Mouse (Mus musculus): ENCODE results near the gene Btf3. TPM values are rescaled to one million over a fixed set of nuclear protein-coding genes. Genes with fewer than 3 reads are reported as not detected.

Btf3 gene
- polyA plus RNA-seq, 1 experiment from 2014 or later: 445 TPM

DNA sequence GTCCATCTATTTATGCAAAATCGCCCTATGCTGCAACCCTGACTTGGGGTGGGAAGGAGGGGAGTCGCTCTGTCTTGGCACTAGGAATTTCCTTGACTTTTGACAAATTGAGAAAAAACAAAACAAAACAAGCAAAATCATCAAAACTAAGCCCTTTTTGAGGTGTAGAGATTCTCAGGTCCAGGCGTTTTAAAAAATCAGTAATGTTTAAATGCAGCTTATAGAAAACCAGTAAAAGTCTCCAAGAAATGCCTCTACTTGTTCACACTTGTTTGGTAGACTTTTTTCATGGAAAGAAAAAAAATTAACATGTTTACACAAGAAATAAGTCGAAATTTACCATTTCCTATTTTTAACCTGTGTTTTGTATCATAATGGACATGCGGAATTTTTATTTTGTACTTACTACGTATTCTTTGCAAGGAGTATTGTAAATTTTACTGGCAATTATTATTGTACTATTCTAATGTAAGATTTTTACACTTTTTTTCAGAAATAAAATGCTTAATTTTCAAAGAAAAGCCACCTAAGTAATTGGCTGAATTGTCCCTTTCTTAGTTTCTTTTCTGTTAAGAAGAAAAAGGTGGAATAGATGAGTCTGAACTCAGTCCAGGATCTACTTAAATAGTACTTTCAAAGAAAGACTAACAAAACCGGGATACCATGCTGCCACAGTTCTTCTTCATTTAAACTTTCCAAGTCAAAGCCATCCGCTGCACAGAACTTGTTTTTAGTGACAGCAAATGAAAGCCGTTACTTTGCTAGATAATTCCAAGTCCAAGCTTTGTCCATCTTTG, 39.6 kb upstream of the Btf3 start:
- peak overlapping the region; percentile 57; the same call in 1 of the 2 replicates for H3K4me2 ChIP-seq
- H3K9ac ChIP-seq: no peak overlapping the region
- no peak overlapping the region for H3K27ac ChIP-seq
- H3K36me3 ChIP-seq (replicated peaks): no peaks in the 10 kb centered on the region
- H3K4me1 ChIP-seq: peaks cover 27% of the 10 kb centered on the region
- WGBS: 5% methylated on average over 9 of the region's 9 CpGs
- H3K4me3 ChIP-seq: peak overlapping the region; percentile 37
- H3K9me3 ChIP-seq: no peaks in the 10 kb centered on the region
- ATAC-seq (replicated peaks): no peak
- H3K27me3 ChIP-seq (replicated peaks): peaks cover 71% of the 10 kb centered on the region

DNA sequence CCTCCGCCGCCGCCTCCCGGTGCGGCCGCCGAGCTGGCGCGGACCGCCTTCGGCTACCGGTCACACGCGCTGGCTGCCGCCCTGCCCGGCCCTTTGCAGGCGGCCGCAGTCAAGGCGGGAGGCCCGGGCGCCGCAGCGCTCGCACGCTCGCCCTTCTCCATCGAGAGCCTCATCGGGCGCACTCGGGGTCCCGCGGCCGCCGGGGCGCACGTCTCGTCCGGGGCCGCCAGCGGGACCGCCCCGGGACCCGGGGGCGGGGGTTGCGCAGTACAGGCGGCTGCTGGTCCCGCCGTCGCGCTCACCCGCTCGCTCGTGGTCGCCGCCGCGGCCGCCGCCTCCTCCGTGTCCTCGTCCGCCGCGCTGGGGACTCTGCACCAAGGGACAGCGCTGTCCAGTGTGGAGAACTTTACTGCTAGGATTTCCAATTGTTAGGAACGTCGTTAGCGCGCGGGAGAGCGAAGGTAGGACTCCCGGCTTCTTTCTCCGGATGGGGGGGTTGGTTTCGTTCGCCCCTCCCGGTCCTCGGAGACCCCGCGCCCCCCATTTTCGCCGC, 38.8 kb upstream of the Btf3 start:
- Histone ChIP-seq H3K9me3 (no peaks in the 10 kb centered on the region), H3K4me1 (peaks cover 27% of the 10 kb centered on the region), H3K4me3 (peak overlapping the region; percentile 37), H3K4me2 (peak overlapping the region; percentile 57), H3K9ac (no peak overlapping the region; the same call in 1 of the 2 replicates), H3K27me3 (replicated peaks) (peaks cover 71% of the 10 kb centered on the region), H3K27ac (no peak overlapping the region), H3K36me3 (replicated peaks) (no peaks in the 10 kb centered on the region)
- no peak; the same call in 1 of the 2 replicates for ATAC-seq (replicated peaks)
- WGBS: under 1% methylated on average over 77 of the region's 81 CpGs

DNA sequence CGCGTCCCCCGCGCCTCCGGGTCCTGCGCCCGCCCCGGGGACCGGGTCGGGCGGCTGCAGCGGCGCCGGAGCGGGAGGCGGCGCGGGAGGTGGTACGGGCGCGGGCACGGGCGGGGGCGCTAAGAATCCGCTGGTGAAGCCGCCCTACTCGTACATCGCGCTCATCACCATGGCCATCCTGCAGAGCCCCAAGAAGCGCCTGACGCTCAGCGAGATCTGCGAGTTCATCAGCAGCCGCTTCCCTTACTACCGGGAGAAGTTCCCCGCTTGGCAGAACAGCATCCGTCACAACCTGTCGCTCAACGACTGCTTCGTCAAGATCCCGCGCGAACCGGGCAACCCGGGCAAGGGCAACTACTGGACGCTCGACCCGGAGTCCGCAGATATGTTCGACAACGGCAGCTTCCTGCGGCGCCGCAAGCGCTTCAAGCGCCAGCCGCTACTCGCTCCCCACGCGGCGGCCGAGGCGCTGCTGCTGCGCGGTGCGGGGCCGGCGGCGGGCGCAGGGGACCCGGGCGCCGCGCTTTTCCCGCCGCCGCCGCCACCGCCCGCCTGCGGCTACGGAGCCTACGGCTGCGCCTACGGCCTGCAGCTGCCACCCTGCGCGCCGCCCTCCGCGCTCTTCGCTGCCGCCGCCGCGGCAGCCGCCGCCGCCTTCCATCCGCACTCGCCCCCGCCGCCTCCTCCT, 38.2 kb upstream of the Btf3 start:
- Histone ChIP-seq H3K4me1 (peaks cover 27% of the 10 kb centered on the region), H3K4me2 (peak overlapping the region; percentile 57), H3K36me3 (replicated peaks) (no peaks in the 10 kb centered on the region), H3K4me3 (peak overlapping the region; percentile 37), H3K9ac (peak overlapping the region; percentile 10; the same call in 1 of the 2 replicates), H3K9me3 (no peaks in the 10 kb centered on the region), H3K27ac (no peak overlapping the region), H3K27me3 (replicated peaks) (peaks cover 71% of the 10 kb centered on the region)
- under 1% methylated on average over 86 of the region's 102 CpGs for WGBS
- ATAC-seq (replicated peaks): peak; percentile 51

GRCm38 (mm10) chr13:98354090-98354801, 37.4 kb upstream of the Btf3 start, which contains the start of gene Foxd1:
Gene Foxd1, plus strand, starts transcription at chr13:98354242.
- under 1% methylated on average over 57 of the region's 76 CpGs for WGBS
- Histone ChIP-seq H3K27me3 (replicated peaks) (peaks cover 72% of the 10 kb centered on the region), H3K27ac (peak within 1 kb of the TSS; percentile 23; the same call in 1 of the 2 replicates), H3K4me2 (peak within 1 kb of the TSS; percentile 57), H3K9me3 (no peaks in the 10 kb centered on the region), H3K4me1 (peaks cover 27% of the 10 kb centered on the region), H3K36me3 (replicated peaks) (no peaks in the 10 kb centered on the region), H3K4me3 (peak within 1 kb of the TSS; percentile 37), H3K9ac (peak within 1 kb of the TSS; percentile 10; the same call in 1 of the 2 replicates)
- peak; percentile 79 for ATAC-seq (replicated peaks)

GRCm38 (mm10) chr13:98353709-98354089, 36.9 kb upstream of the Btf3 start:
- ATAC-seq (replicated peaks): peak; percentile 61
- Histone ChIP-seq H3K4me1 (peaks cover 27% of the 10 kb centered on the region), H3K36me3 (replicated peaks) (no peaks in the 10 kb centered on the region), H3K4me3 (peak overlapping the region; percentile 37), H3K4me2 (peak overlapping the region; percentile 57), H3K27me3 (replicated peaks) (peaks cover 72% of the 10 kb centered on the region), H3K27ac (no peak overlapping the region), H3K9me3 (no peaks in the 10 kb centered on the region), H3K9ac (no peak overlapping the region)
- under 1% methylated on average over 13 of the region's 13 CpGs for WGBS

DNA sequence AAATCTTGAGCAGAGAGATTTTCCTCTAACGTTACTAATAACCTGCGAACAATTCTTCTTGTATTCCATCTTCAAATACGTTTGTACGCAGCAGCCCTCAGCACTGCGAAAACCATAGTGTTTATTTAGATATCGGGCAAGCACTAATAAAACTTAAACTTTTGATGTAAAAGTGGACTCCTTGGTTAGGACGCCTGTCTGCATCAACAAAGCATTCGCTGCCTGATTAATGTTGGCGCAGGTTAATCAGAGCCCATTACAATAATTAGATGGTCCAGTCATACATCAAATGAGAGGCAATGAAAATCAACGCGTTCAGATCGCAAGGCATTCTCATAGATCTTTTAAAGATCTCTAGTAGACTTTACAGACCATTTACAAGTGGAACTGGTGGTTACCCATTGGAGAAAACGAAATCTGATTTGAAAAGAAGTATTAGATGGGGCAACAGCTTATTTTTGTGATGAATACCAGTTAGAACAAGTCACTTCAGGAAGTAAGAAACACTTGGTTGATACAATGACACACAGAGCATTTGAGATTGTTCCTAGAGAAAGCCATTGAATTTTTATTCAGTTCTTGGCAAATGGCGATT, 35.7 kb upstream of the Btf3 start:
- WGBS: 11% methylated on average over 14 of the region's 14 CpGs
- no peak overlapping the region for H3K27ac ChIP-seq
- H3K4me2 ChIP-seq: no peak overlapping the region
- no peak overlapping the region for H3K9ac ChIP-seq
- peaks cover 23% of the 10 kb centered on the region for H3K4me1 ChIP-seq
- no peak for ATAC-seq (replicated peaks)
- H3K9me3 ChIP-seq: no peaks in the 10 kb centered on the region
- no peak overlapping the region for H3K4me3 ChIP-seq
- no peaks in the 10 kb centered on the region for H3K36me3 ChIP-seq (replicated peaks)
- peaks cover 61% of the 10 kb centered on the region for H3K27me3 ChIP-seq (replicated peaks)

GRCm38 (mm10) chr13:98351527-98351926, 34.7 kb upstream of the Btf3 start:
- ATAC-seq (replicated peaks): no peak
- Histone ChIP-seq H3K36me3 (replicated peaks) (no peaks in the 10 kb centered on the region), H3K9ac (no peak overlapping the region), H3K4me2 (no peak overlapping the region), H3K27ac (no peak overlapping the region), H3K27me3 (replicated peaks) (peaks cover 62% of the 10 kb centered on the region), H3K4me3 (no peak overlapping the region), H3K9me3 (no peaks in the 10 kb centered on the region), H3K4me1 (peaks cover 23% of the 10 kb centered on the region)
- WGBS: 4% methylated on average over 8 of the region's 8 CpGs

GRCm38 (mm10) chr13:98349491-98349890, 32.7 kb upstream of the Btf3 start:
- Histone ChIP-seq H3K9me3 (no peaks in the 10 kb centered on the region), H3K9ac (no peak overlapping the region), H3K36me3 (replicated peaks) (no peaks in the 10 kb centered on the region), H3K4me2 (no peak overlapping the region), H3K4me3 (no peak overlapping the region), H3K4me1 (peaks cover 11% of the 10 kb centered on the region), H3K27ac (no peak overlapping the region), H3K27me3 (replicated peaks) (peaks cover 58% of the 10 kb centered on the region)
- no peak for ATAC-seq (replicated peaks)
- WGBS: 78% methylated on average over 4 of the region's 4 CpGs

DNA sequence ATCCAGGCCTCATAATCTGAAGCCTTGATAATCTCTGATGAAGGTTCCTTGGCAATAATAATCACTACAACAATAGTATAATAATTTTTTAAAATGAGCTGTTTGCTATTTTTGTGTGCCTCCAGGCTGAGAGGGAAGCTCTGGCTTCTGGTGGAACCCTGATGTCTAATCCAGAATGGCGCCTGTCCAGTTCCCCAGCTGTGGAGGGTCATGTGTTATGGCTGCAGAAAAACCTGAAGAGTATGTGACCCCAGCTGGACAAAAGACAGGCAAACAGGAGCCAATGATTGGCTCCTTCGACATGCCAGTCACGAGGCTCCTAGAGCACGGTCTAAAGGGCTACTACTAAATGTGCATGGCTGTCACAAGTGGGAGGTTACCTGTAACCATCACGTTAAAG, 23.7 kb upstream of the Btf3 start:
- 78% methylated on average over 5 of the region's 5 CpGs for WGBS

DNA sequence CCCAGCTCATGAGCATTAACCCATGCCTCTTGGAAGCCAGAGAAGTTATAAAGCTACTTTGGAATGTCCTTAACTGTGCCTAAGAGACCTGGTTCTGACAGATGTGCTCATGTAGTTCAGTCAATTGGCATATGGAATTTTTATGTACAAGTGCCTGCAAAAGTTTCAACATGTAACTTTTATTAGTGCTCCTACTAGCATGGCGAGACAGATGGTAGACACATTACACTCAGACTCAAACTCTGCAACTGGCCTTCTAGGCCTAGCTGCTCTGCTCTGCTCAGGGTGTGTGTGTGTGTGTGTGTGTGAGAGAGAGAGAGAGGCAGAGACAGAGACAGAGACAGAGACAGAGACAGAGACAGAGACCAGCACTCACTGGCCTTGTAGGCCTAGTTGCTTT, 19.4 kb upstream of the Btf3 start:
- WGBS: 97% methylated on average over 1 of the region's 1 CpGs
- no peak overlapping the region for H3K27ac ChIP-seq

More for the DNA sequence above, 23.7 kb upstream of the Btf3 start:
- H3K27ac ChIP-seq: no peak overlapping the region
- H3K27me3 ChIP-seq (replicated peaks): no peaks in the 10 kb centered on the region; the same call in 1 of the 2 replicates
- H3K9ac ChIP-seq: no peak overlapping the region
- H3K4me1 ChIP-seq: no peaks in the 10 kb centered on the region
- no peak overlapping the region for H3K4me2 ChIP-seq
- H3K36me3 ChIP-seq (replicated peaks): no peaks in the 10 kb centered on the region
- no peaks in the 10 kb centered on the region for H3K9me3 ChIP-seq
- H3K4me3 ChIP-seq: no peak overlapping the region
- no peak for ATAC-seq (replicated peaks)

DNA sequence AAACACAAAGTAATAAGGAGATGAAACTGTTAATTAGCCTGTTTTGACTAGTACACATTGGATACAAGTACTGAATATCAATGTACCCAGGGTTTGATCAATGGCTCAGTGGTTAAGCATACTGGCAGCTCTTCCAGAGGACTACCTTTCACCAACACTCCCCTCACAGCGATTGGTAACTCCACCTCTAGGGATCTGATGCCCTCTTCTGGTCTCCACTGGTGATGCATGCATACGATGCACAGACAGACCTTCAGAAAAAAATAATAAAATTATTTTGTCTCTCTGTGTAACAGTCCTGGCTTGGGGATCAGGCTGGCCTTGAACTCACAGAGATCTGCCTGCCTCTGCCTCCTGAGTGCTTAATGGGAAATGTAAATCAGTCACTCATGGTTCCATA, 15.3 kb upstream of the Btf3 start:
- no peak for ATAC-seq (replicated peaks)
- Histone ChIP-seq H3K27ac (no peak overlapping the region), H3K27me3 (replicated peaks) (no peaks in the 10 kb centered on the region), H3K4me3 (no peak overlapping the region), H3K4me2 (no peak overlapping the region), H3K36me3 (replicated peaks) (no peaks in the 10 kb centered on the region), H3K9ac (no peak overlapping the region), H3K4me1 (no peaks in the 10 kb centered on the region), H3K9me3 (no peaks in the 10 kb centered on the region)
- WGBS: 50% methylated on average over 2 of the region's 2 CpGs

More for the DNA sequence above, 19.4 kb upstream of the Btf3 start:
- Histone ChIP-seq H3K9me3 (no peaks in the 10 kb centered on the region), H3K4me1 (no peaks in the 10 kb centered on the region), H3K36me3 (replicated peaks) (no peaks in the 10 kb centered on the region), H3K27me3 (replicated peaks) (no peaks in the 10 kb centered on the region), H3K4me3 (no peak overlapping the region), H3K4me2 (no peak overlapping the region), H3K9ac (no peak overlapping the region)
- ATAC-seq (replicated peaks): no peak
